Mouse (Mus musculus) right cerebral cortex, adult 18-20 months (tissue): ENCODE results near the gene Gm20716.
"Not testable (repeated sequence)": the region's sequence is repeated elsewhere in the genome, so short reads cannot be mapped to it uniquely, and the experiment has no call there.

Source experiments
- DNase-seq: peaks from one replicate; pipeline ENCODE4 v3.0.0; 2022; ENCODE audit warnings: mixed read lengths

Gene Gm20716

GRCm38 (mm10) chr2:168161514-168161971 is 68.6 kb downstream of the Gm20716 start:
- DNase-seq = no peak

- DNase-seq = no peak
Observed at GRCm38 (mm10) chr2:168160370-168160930, 69.7 kb downstream of the Gm20716 start.

GRCm38 (mm10) chr2:168158911-168159711 is 71.1 kb downstream of the Gm20716 start:
- no peak for DNase-seq

- not testable (repeated sequence) for DNase-seq
Observed at GRCm38 (mm10) chr2:168157974-168158373, 72.2 kb downstream of the Gm20716 start.

DNA sequence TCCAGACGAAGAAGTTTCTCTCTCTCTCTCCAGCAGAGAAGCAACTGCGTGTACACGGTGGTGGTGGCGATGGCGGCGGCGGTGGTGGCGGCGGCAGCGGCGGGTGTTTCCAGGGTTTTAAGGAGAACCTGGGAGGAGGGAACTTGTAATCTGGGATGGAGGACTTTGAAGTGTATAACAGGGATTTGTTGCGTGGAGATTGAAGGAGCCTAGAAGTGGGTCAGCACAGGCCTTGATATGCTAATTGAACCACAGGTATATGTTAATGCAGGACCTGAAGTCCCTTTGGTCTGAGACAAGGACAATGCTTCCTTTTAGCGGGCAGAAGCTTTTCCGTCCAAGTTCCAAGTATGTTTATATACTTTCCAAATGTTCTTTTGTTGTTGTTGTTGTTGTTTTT is 73.8 kb downstream of the Gm20716 start:
- no peak for DNase-seq

DNA sequence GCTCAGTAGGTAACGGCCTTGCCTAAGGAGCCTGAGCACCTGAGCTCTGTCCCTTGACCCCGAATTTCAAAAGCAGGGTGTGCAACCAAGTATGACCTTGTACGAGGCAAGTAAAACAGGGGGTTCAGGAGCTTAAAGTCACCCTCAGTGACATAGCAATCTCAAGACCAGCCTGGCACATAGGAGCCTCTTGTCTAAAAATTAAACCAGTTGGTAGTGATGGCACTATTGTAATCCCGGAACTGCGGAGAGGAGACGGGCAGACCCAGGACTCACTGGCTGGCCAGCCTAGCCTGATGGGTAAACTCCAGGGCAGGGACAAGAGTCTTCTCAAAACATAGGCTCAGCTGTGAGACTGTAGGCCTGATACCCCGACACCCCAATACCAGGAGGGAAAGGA is 74.5 kb downstream of the Gm20716 start:
- DNase-seq = no peak

- DNase-seq = peak; percentile 38
Observed at GRCm38 (mm10) chr2:168154090-168154881, 75.9 kb downstream of the Gm20716 start.

GRCm38 (mm10) chr2:168149241-168149640 is 80.9 kb downstream of the Gm20716 start:
- DNase-seq = no peak

- no peak for DNase-seq
Observed at GRCm38 (mm10) chr2:168147722-168148432, 82.3 kb downstream of the Gm20716 start.

GRCm38 (mm10) chr2:168145437-168145836 is 84.7 kb downstream of the Gm20716 start:
- no peak for DNase-seq

- DNase-seq = no peak
Observed at GRCm38 (mm10) chr2:168143794-168144193, 86.4 kb downstream of the Gm20716 start.

GRCm38 (mm10) chr2:168137161-168137560 is 93.0 kb downstream of the Gm20716 start:
- DNase-seq = peak; percentile 31
